Mouse (Mus musculus): ENCODE measurements around the gene Plcb1. TPM values are rescaled to one million over a fixed set of nuclear protein-coding genes. Genes with fewer than 3 reads are reported as not detected.

Gene Plcb1
- polyA plus RNA-seq, 1 experiment: not detected

DNA sequence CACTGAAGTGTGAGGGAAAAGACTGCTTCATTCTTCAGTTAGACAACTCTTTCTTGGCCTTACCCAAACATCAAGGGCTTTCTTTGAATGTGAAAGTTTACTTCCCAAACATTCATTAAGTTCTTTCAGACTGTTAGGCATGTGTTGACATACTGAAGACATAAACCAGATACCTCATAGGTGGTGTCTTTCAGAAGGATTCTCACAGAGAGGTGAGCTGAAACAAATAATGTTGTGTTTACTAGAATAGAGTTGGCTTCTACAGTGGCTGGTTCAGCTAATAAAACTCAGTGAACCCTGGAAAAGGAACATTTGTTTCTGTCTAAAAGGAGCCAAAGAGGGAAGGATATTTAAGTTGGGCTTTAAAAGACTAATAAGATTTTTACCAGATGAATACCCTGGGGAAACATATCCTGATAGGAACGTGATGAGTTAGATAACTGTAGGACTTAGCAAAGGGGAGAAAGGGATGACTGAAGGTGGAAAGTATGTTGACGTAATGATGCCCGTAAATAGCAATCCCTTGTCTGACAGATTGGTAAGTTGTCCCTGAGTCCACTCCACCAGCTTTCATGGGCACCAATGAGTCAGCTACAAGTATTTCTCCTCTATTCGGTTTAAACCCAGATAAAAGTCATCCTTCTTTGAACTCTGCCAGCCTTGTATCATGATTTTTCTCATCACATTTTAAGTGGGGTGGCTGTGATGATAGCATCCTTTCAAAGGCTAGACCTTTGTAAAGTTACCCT lies 265.8 kb downstream of the Plcb1 start:
- H3K4me3 ChIP-seq (replicated peaks): no peak overlapping the region
- no peaks in the 10 kb centered on the region for H3K9me3 ChIP-seq (ENCODE audit: control insufficient read depth, low read length)
- TF ChIP-seq GATA1 (IDR thresholded peaks at IDR 0.05; ENCODE audit: low read length) (no peak), TAL1 (IDR thresholded peaks at IDR 0.05; ENCODE audit: low read length) (no peak)
- no peaks in the 10 kb centered on the region for H3K36me3 ChIP-seq (ENCODE audit: control insufficient read depth)
- no peaks in the 10 kb centered on the region for H3K4me1 ChIP-seq (ENCODE audit: control insufficient read depth)
- H3K27me3 ChIP-seq (ENCODE audit: control insufficient read depth): no peaks in the 10 kb centered on the region

DNA sequence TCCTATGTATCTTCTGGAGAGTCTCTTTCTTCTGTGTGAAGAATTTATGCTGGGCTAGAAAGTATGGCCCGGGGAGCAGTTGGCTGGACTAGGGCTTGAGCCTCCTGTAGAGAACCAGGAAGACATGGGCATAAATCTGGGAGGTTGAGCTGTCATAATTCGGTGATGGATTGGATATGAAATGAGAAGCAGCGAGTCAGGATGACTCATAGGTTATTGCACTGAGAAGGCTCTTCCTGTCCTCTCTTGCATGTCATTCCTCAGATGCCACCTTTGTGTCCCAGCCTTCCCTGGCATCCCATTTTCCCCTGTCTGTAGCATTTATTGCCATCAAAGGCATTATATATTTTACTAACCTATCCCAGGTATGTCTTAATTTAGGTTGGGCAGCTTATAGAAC lies 267.5 kb downstream of the Plcb1 start:
- Histone ChIP-seq H3K4me1 (ENCODE audit: control insufficient read depth) (no peaks in the 10 kb centered on the region), H3K27me3 (ENCODE audit: control insufficient read depth) (no peaks in the 10 kb centered on the region), H3K36me3 (ENCODE audit: control insufficient read depth) (no peaks in the 10 kb centered on the region), H3K4me3 (replicated peaks) (no peak overlapping the region), H3K9me3 (ENCODE audit: control insufficient read depth, low read length) (no peaks in the 10 kb centered on the region)
- TF ChIP-seq GATA1 (IDR thresholded peaks at IDR 0.05; ENCODE audit: low read length) (no peak), TAL1 (IDR thresholded peaks at IDR 0.05; ENCODE audit: low read length) (no peak)

DNA sequence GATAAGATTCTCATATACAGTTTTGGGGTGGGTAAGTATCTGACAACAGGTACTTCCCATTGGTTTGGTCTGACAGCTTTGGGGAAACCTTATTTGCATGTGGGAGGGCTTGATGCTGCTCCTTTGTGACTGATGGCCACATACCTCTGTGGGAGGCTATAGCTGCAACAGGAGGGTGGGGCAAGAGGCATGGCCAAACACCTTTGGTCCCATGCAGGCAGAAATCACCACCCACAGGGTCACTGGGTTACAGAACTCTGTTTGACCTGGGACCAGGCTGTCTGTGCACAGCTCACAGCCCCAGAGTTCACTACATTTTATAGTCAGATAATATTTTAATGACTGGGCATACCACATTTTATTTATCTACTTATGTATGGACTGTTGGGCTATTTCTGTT lies 281.6 kb downstream of the Plcb1 start:
- H3K4me3 ChIP-seq (replicated peaks): no peak overlapping the region
- no peaks in the 10 kb centered on the region for H3K4me1 ChIP-seq (ENCODE audit: control insufficient read depth)
- TF ChIP-seq GATA1 (IDR thresholded peaks at IDR 0.05; ENCODE audit: low read length) (no peak), TAL1 (IDR thresholded peaks at IDR 0.05; ENCODE audit: low read length) (no peak)
- H3K9me3 ChIP-seq (ENCODE audit: control insufficient read depth, low read length): no peaks in the 10 kb centered on the region
- H3K27me3 ChIP-seq (ENCODE audit: control insufficient read depth): no peaks in the 10 kb centered on the region
- no peaks in the 10 kb centered on the region for H3K36me3 ChIP-seq (ENCODE audit: control insufficient read depth)

DNA sequence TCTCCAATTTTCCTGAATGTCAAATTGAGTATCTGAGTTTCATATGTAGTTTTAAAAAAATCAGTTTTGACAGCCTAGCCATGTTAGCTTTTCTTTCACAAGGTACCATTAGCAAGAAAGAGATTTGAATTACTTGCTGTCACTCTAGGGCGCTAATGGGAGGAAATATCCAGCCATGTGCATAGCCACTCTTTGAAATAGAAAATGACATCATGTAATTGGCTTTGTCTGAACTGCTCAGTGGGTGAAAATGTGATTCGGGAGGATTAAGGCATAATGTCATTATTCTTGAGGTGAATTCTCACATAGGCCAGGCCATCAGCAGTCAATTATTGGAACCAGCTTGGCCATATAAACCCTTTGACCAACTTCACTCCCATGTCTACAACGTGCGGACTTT lies 285.5 kb downstream of the Plcb1 start:
- no peaks in the 10 kb centered on the region for H3K9me3 ChIP-seq (ENCODE audit: control insufficient read depth, low read length)
- H3K4me3 ChIP-seq (replicated peaks): no peak overlapping the region
- TF ChIP-seq GATA1 (IDR thresholded peaks at IDR 0.05; ENCODE audit: low read length) (no peak), TAL1 (IDR thresholded peaks at IDR 0.05; ENCODE audit: low read length) (no peak)

DNA sequence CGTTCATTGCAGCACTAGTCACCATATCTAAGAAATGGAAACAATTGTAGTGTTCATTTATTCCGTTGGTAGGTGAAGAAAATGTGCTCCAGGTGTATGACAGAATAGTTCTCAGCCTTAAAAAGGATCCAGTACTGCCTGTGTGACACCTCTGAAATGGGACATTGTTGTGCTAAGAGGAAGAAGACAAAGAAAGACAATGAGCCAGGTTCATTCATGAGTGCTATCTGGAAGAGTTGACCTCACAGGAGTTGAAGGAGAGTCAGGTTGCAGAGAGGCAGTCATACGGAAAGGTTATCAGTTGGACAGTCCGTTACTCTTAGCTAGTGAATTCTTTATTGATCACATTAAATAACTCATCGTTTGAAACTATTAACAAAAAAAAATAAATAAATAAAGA lies 286.6 kb downstream of the Plcb1 start:
- Histone ChIP-seq H3K27me3 (ENCODE audit: control insufficient read depth) (no peaks in the 10 kb centered on the region), H3K9me3 (ENCODE audit: control insufficient read depth, low read length) (no peaks in the 10 kb centered on the region), H3K4me3 (replicated peaks) (no peak overlapping the region), H3K36me3 (ENCODE audit: control insufficient read depth) (no peaks in the 10 kb centered on the region), H3K4me1 (ENCODE audit: control insufficient read depth) (no peaks in the 10 kb centered on the region)
- TF ChIP-seq GATA1 (IDR thresholded peaks at IDR 0.05; ENCODE audit: low read length): no peak
- no peak for TF ChIP-seq TAL1 (IDR thresholded peaks at IDR 0.05; ENCODE audit: low read length)

More for the DNA sequence above, 285.5 kb downstream of the Plcb1 start:
- no peaks in the 10 kb centered on the region for H3K36me3 ChIP-seq (ENCODE audit: control insufficient read depth)
- H3K27me3 ChIP-seq (ENCODE audit: control insufficient read depth): no peaks in the 10 kb centered on the region
- no peaks in the 10 kb centered on the region for H3K4me1 ChIP-seq (ENCODE audit: control insufficient read depth)

DNA sequence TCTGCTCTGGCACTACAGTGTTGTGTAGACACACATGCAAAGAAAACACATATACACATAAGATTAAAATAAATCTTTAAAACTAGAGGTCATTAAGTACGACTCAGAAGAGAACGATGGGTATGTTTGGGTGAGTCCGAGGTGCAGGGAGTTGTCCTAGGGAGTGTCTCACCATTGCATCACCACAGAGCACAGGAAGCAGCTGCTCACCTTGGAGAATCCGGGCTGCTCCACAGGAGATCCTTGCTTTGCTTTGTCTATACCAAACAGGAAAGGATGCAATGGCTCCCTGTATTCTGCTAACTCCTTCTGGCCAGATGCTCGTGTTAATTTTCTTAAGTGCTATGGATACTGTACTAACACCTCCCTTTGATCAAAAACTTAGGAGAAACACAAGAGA lies 287.1 kb downstream of the Plcb1 start:
- H3K4me3 ChIP-seq (replicated peaks): no peak overlapping the region
- no peaks in the 10 kb centered on the region for H3K9me3 ChIP-seq (ENCODE audit: control insufficient read depth, low read length)
- H3K36me3 ChIP-seq (ENCODE audit: control insufficient read depth): no peaks in the 10 kb centered on the region
- no peaks in the 10 kb centered on the region for H3K4me1 ChIP-seq (ENCODE audit: control insufficient read depth)
- no peak for TF ChIP-seq TAL1 (IDR thresholded peaks at IDR 0.05; ENCODE audit: low read length)
- TF ChIP-seq GATA1 (IDR thresholded peaks at IDR 0.05; ENCODE audit: low read length): no peak
- H3K27me3 ChIP-seq (ENCODE audit: control insufficient read depth): no peaks in the 10 kb centered on the region

DNA sequence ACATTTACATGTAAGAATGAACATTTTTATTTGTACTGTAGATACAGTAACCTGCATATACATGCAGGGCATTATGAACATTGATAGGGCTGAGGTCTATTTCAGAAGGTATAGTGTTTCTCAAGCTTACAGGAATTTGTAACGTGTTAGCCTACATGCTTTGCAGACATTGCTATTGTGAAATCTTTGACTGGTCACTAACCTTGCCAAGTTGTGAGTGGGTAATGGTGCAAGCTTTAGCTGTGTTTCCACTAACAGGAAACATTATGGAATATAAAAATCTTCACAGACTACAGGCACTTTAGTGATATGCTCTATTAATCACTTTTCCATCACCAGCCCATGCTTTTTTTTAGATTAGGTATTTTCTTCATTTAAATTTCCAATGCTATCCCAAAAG lies 289.5 kb downstream of the Plcb1 start:
- Histone ChIP-seq H3K9me3 (ENCODE audit: control insufficient read depth, low read length) (no peaks in the 10 kb centered on the region), H3K4me1 (ENCODE audit: control insufficient read depth) (no peaks in the 10 kb centered on the region), H3K27me3 (ENCODE audit: control insufficient read depth) (no peaks in the 10 kb centered on the region), H3K36me3 (ENCODE audit: control insufficient read depth) (no peaks in the 10 kb centered on the region), H3K4me3 (replicated peaks) (no peak overlapping the region)
- TF ChIP-seq TAL1 (IDR thresholded peaks at IDR 0.05; ENCODE audit: low read length) (no peak), GATA1 (IDR thresholded peaks at IDR 0.05; ENCODE audit: low read length) (no peak)

DNA sequence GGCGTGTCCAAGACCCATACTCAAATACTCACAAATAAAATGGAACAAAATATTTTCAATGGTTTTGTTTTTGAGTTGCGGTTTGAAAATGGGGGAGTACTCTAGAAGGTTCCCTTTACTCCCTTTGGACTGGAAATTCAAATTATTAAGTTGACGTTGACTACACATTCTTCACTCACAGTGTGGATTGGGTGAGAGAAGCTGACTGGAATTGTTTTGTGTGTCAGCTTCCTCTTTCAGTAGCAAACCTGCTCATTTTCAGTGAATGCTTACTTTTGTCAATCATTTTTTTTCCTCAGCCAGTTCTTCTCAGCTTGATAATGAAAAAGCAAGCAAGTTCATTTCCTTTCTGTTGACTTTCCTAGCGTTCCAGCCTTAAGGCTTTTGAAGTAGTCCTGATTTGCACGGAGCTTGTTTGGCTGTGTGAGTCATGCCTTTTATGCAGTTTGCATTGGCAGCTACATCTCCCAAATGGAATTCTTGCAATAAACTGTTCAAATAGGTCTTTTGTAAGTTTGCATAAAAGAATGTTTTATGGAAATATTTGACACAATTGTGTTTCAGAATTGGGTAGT lies 306.8 kb downstream of the Plcb1 start:
- H3K36me3 ChIP-seq (ENCODE audit: control insufficient read depth): no peaks in the 10 kb centered on the region
- H3K4me1 ChIP-seq (ENCODE audit: control insufficient read depth): no peaks in the 10 kb centered on the region
- H3K27me3 ChIP-seq (ENCODE audit: control insufficient read depth): no peaks in the 10 kb centered on the region
- H3K4me3 ChIP-seq (replicated peaks): no peak overlapping the region
- no peak for TF ChIP-seq GATA1 (IDR thresholded peaks at IDR 0.05; ENCODE audit: low read length)
- TF ChIP-seq TAL1 (IDR thresholded peaks at IDR 0.05; ENCODE audit: low read length): no peak
- no peaks in the 10 kb centered on the region for H3K9me3 ChIP-seq (ENCODE audit: control insufficient read depth, low read length)

DNA sequence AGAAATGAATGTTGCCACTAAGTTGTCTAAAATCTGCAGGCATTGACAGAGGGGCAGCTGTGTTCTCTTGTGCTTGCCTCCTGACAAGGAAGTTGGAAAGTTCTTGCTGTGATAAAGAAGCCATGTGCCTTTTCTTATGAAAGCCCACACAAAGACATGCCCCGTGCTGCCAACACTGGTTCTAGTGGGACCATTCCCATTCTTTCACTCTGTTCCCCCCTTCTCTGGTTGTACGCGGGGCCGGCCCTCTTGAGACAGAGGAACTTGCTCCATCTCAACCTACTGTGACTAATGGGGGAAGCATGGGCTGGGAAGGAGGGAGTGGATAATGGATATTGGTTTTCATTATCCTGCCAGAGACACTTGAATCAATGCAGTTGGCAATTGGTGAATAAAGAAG lies 315.4 kb downstream of the Plcb1 start:
- TF ChIP-seq TAL1 (IDR thresholded peaks at IDR 0.05; ENCODE audit: low read length): no peak
- TF ChIP-seq GATA1 (IDR thresholded peaks at IDR 0.05; ENCODE audit: low read length): no peak

More for the DNA sequence above, 315.4 kb downstream of the Plcb1 start:
- no peaks in the 10 kb centered on the region for H3K4me1 ChIP-seq (ENCODE audit: control insufficient read depth)
- H3K27me3 ChIP-seq (ENCODE audit: control insufficient read depth): no peaks in the 10 kb centered on the region
- H3K36me3 ChIP-seq (ENCODE audit: control insufficient read depth): no peaks in the 10 kb centered on the region
- H3K9me3 ChIP-seq (ENCODE audit: control insufficient read depth, low read length): no peaks in the 10 kb centered on the region
- no peak overlapping the region for H3K4me3 ChIP-seq (replicated peaks)
